Mouse (Mus musculus): ENCODE results near the gene E130116L18Rik.
"Not testable (repeated sequence)": the region's sequence is repeated elsewhere in the genome, so short reads cannot be mapped to it uniquely, and the experiment has no call there.

The E130116L18Rik gene

DNA sequence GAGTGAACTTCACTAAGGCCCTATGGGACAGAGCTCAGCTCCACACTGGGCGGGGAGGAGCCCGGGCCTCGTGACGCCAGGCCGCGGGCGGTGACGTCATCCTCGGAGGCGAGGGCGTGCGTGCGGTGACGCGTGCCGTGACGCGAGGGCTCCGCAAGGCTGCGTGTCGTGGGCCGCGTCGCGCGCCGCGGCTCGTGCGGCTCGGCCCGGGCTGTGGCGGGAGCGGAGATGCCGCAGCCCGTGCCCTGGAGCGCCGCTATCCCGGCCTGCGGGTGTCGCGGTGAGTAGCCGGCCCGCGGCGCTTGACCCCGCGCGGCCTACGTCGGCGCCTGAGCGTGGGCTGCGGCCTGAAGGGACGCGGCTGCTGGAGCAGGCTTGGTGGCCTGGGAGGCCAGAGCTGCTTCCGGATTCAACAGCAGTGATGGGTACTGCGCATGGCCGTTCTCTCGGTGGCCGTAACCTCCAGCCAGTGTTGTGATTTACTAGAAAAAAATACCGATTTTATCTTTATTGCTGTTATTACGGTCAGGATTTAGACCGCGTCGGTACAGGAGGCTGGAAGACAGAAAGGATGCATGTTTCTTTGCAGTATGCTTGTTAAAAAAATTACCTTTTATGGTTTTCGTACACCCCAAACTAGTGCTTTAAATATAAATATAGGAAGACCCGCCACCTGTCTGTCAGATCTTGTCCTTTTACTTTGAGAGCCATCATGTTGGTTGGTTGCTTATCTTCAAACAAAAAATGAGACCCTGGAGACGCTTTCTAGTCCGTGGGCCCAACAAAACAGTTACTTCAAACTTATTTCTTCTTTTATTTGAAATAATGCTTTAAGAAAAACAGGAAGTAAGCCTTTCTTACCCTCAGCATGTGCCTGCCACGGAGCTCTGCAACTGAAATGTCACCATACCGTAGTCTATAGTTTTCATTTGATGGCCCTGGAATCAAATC, at the start of gene E130116L18Rik:
Gene E130116L18Rik, minus strand, starts transcription at position 402 of the 951 bp plus-strand sequence.
- peak; percentile 94 for DNase-seq (ENCODE audit: low spot score in 2 of 2)

DNA sequence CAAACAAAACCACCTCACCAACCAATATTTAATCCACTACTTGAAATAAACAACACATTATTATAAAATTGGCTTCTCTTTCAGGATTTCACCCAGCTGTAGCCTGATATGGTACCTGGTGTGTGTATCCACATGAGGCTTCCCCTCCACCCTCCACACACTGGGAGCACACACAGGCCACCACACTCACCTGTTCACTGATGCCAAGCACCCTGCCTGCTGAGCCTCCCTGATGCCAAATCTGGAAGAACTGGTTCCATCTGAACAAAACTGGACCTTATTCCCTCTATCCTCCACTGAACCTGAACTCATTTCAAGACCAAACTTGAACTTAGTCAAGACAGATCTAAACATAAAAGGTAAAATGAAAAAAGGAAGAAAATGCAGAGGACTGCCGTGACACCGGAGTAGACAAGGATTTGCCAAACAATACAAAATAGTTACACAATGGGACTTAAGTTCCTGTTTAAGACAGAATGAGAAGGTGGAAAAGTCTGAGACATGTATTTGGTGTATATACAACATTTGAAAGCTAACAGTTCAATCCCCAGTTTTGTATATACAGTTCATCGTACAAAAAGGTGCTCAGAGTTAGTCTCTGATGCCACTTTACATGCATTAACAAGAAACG, 45.4 kb upstream of the E130116L18Rik start:
- DNase-seq (ENCODE audit: low spot score in 2 of 2) = no peak

DNA sequence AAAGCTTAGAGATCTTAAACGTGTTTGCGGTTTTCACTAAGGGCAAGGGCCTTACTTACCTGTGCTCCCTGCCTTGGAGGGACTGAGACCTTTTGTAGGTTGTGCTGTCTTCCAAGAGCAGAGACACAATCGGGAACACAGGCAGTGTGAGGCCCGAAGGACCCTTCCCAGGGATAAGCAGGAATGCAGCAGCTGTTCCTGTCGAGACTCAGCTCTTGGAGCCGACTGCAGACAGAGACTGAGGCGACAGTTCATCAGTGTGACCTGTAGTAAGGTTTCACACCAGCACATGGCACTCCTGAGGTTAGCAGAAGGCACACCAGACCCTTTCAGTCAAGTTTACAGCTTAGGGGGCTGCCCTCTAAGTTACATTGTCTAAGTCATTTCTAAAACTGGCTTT, 39.3 kb upstream of the E130116L18Rik start:
- no peak for DNase-seq (ENCODE audit: low spot score in 2 of 2)

DNA sequence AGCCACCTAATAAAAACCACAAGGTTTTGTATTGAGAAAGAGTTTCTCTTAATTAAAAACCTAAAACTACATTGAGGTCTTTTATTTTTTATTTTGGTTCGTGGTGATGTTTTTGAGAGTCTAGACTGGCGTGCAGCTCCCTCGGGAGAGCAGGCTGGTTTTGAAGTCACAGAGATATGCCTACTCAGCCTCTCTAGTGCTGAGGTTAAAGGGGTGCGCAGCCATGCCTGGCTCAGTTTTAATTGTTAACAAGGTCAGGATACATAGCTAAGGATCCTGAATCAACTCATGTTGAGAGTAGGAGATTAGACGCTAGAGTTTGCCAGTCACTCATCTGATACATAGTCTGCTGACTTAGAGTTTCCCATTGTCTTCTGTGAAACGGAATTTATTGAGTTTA, 38.5 kb upstream of the E130116L18Rik start:
- no peak for DNase-seq (ENCODE audit: low spot score in 2 of 2)

DNA sequence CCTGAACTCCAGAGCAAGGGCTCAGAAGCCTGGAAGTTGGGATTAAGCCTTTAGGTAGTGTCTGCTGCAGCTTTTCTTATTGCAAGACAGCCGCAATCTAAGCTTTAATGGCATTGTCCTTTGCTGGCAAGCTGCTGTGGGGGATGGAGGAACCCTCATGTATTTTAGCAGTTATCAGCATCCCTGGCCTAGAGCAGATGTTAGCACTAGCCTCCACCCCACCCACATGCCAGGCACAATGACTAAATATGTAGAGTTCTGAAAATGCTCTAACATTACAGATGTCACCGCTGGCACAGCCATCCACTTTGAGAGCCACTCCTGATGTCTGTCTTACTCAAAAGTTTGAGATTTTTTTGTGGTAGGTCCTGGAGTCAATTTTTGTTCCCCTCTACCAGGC, 33.7 kb upstream of the E130116L18Rik start:
- DNase-seq (ENCODE audit: low spot score in 2 of 2) = no peak

DNA sequence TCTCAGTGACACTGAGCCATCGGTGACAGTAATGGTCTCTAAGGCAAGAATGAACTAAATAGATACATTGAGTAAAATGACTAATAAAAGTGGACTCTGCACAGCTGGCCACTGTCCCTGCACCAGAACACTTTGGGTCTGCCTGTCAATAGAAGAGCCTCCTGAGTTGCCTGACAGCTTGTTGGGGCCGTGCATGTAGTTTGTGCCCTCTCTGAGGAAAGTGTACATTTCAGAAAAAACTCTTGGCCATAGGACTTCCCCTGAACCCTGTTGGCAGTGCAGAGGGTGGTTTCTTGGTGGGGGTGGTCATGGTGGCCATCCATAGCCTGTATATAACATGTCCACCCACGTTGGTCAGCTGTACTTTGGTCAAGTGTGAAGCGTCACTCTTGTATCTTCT, 31.5 kb upstream of the E130116L18Rik start:
- no peak for DNase-seq (ENCODE audit: low spot score in 2 of 2)

DNA sequence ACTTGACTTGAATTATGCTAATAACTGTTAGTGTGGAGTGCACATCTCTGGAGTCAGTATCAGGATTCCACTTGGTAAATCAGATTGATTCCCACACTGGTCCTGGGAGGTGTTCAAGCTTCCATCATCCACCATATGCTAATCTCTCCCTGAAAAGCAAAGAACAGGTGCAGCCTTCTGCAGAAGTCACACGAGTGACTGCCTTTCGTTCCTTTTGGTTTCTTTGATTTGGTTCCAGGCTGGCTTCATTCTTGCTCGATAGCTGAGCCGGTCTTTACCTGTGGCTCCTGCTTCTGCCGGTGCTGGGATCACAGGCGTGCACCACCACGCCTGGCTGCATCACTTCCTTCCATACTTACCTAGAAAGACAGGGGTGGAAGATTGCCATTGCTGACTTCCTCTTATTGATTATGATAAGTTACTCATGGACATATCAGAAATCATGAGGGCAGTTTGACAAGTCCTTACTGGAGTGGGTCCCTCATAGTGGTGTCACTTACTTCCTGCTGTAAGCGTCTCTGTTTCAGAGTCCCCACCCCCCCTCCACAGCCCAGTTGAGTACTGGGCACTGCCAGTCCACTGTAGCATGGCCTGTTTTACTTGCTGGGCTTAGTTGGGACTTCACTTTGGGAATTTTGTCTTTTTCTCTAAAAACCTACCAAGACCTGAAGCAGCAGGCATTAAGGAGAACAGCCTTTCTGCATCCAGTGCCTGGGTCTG, 30.0 kb upstream of the E130116L18Rik start:
- DNase-seq (ENCODE audit: low spot score in 2 of 2) = no peak

DNA sequence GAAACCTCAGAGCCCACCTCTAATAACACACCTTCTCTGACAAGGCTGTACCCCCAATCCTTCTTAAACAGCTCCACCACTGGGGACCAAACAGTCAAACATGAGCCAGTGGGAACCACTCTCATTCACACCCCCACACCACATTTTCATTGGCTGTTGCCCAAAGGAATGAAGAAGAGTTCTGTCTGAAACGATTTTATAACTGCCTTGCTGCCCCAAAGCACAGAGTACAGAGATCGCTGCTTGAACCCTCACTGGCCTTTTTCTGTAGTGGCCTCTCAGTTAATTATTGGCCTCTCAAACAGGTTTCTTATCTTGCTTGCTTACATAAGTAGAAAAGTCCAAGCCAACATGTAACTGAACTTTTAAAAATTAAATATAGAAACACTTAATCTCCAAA, 29.5 kb upstream of the E130116L18Rik start:
- no peak for DNase-seq (ENCODE audit: low spot score in 2 of 2)

DNA sequence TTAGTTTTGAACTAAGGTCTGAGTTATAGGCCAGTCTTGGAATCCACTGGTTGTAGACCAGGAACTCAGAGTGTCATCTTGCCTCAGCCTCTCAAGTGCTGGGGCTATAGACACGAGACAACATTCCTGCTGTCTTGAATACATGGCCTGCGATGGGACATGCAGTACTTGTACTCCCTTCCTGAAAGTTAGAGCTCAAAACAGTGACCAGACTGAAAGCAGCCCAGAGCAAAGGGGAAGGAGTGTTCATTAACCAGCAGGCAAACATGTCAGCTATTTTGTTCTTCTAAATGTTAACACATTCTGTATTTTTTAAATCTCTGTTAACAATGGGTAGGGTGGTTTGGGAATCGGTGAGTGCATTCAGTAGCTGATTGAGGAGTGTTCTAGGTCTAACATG, 24.1 kb upstream of the E130116L18Rik start:
- no peak for DNase-seq (ENCODE audit: low spot score in 2 of 2)

DNA sequence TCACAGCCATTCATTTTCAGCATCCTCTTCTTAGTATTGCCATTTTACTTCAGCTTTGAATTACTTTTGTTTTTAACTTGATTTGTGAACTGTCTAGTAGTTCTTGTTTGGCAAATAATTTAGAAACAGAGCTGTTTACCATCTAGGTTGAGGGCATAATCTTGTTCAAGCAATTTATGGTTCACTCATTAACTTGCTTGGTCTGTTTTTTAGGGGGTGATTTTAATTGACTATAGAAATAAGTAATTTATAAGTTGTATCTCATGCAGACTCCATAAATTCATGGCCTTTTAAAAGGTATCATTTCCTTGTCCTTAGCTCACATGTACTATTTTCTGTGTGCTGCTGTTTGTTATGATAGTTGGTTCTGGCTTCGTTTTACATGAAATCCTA, 23.5 kb upstream of the E130116L18Rik start:
- no peak for DNase-seq (ENCODE audit: low spot score in 2 of 2)

DNA sequence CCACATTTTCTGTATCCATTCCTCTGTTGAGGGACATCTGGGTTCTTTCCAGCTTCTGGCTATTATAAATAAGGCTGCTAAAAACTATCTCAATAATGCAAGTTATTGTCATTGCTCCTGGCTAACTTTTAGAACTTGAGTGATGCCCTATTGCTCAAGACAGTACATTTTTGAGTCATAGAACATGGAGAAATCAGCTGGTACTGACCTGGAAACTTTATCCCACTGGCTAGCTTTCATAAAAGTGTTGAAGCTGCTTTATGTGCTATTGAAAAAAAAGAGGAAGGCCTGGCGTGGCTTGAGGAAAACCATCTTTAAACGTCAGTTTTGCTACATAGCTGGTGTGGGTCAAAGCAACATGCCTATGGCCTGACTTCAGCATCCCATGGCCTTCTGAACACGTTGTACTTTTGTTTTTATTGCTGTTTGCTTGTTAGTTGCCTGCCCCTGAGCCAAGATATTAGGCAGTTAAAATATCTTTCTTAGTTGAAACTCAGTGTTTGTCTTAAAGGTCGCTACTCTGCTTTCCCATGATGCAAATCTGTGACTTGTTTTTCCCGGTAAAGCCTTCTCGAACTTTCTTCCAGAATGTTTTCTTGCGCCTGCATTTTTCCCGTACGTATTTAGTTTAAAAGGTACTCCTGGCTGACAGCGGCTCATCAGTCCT, 23.0 kb upstream of the E130116L18Rik start:
- DNase-seq (ENCODE audit: low spot score in 2 of 2) = no peak

DNA sequence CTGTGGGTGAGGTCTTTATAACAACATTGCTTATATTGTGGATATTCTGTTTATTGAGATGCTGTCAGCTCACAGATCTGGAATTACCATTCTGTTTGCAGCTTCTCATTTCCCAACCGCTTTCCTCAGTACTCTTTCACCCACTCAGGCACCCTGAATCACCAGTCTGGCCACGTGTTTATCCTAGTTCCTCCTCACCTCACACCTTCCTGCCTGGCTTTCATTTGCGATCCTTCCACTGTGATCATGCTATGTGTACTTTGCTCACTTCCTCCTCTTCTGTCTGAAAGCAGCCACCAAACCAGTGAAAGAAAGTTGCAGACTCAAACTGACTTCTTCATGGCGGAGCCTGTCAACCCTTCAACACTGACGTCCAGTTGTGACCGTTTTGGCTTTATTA, 20.1 kb upstream of the E130116L18Rik start:
- no peak for DNase-seq (ENCODE audit: low spot score in 2 of 2)

DNA sequence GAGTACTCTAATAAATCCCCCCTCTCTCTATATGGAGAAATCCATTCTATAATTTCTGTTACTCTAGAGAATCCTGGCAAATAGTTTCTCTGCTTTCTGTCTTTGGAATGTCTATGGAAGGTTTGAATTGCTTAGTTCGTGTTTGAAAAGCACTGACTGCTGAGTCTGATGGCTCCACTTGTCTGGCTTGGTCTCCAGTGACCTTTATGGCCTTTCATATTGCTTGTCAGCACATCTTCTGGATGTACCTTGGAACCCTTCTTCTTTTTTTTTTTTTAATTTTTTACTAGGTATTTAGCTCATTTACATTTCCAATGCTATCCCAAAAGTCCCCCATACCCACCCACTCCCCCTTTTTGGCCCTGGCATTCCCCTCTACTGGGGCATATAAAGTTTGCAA, 1.4 kb upstream of the E130116L18Rik start:
- DNase-seq (ENCODE audit: low spot score in 2 of 2) = not testable (repeated sequence)

DNA sequence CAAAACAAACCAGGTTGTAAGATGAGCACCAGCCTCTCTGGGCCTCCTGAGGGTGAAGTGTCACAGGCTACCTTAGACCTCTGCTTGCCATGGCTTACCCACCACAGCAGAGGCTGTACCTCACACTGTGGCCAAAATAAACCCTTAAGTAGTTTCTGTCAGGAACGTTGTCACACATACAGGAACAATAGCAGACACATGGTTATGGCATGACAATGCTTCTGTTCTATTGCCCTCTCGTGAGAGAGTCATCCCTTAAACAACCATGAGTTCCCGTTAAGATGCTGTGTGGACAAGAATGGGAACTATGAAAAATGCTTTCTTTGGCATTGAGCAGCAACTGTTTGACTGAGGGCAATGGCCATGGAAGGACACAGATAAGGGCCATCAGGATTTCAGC, 1.3 kb downstream of the E130116L18Rik start, which contains the start of gene Galnt11:
Gene Galnt11, plus strand, starts transcription at position 301 of the 400 bp plus-strand sequence.
- DNase-seq (ENCODE audit: low spot score in 2 of 2) = no peak

DNA sequence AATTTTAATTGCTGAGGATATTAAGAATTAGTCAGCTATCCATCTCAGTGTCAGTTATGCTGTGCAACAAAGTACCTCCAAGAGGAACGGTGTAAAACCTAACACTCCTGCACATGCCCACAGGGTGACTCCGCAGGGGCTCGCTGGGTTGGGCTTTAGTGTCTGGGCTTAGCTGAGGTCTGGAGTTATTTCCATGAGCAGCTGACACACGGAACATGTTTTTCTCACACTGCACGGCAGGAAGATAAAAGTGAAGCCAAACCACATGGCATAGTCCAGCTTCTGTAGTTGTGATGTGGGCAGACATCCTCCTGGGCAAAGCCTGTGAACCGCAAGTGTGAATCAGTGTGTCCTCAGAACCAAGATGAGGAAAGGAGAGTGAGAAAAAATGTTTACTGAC, 7.9 kb downstream of the E130116L18Rik start:
- DNase-seq (ENCODE audit: low spot score in 2 of 2) = no peak

DNA sequence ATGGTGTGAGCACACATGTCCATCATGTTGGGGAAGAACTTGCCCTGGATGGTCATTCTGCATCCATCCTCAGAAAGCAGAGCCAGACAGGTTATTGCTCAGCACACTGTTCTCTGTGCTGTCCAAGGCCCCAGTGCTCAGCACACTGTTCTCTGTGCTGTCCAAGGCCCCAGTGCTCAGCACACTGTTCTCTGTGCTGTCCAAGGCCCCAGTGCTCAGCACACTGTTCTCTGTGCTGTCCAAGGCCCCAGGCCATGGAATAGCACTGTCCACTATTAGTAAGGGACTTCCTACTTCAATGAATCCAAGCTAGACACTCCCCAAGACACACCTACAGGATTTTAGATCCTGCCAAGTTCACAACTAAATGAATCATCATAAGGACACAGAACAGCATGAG, 9.7 kb downstream of the E130116L18Rik start:
- not testable (repeated sequence) for DNase-seq (ENCODE audit: low spot score in 2 of 2)

DNA sequence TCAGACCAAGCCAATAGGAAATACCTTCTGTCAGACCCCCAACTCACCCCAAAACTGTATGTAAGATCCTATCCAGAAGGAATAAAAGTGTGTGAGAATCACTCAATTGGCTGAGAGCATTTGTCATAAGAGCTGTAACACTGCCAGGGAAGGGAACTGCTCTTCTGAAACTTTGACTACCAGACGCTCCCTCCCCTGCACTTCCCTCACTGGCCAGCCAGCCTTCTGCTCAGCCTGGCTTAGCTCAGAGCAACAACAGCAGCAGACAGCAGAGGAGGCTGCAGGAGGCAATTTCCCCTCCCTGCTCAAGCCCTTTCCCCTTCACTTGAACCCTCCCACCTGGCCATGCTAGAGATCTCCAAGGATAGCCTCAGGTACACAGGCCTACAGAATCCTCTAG, 11.1 kb downstream of the E130116L18Rik start:
- no peak for DNase-seq (ENCODE audit: low spot score in 2 of 2)

DNA sequence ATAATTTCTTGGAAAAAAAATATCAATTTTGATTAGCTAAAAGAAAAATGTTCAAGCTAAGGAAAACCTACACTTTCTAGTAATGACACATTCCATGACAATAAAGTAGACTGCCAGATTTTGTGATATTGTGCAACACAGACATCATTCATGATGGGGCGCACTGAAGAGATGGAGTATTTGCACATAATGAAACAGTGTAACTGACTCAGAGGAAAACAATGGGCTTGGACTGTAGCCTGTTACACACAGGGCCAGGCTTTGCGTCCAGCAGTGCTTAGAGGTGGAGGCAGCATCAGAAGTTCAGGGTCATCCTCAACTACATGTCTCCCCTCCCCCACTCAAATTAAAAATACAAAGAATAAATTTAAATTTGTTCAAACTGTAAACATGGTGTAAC, 32.4 kb downstream of the E130116L18Rik start:
- no peak for DNase-seq (ENCODE audit: low spot score in 2 of 2)

DNA sequence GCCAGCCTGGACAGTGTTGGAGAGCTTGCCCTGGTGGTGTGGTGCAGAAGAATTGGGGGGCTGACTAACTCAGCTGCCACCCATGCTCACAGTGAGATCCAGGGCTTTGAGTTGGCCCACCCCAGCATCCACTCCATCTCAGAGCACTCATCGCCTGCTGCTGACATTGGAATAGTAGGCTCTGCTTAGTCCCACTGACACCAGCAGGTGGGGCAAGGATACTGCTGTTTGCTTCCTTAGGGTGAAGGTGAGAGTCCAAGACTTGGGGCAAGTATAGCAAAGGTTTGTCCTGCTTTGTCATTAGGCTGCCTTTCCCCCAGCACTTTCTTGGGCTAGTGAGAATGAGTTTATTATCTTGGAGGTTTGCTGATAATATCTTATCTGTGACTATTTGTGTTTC, 34.2 kb downstream of the E130116L18Rik start:
- no peak for DNase-seq (ENCODE audit: low spot score in 2 of 2)

DNA sequence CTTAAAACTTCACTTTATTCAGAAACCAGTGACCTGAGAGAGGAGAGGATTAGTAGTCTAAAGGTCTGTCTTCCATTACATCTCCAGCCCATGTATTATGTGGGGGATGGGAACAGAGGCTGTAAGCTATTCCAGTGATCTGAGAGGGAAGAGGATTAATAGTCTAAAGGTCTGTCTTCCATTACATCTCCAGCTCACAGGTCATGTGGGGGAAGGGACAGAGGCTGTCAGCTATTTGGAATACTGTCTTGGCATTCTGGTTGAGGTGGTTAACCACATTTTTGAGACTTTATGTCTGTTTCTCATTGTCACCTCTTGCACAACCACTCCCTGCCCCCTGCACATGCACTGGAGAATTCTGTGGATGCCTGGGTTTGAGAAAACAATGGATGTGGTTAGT, 35.2 kb downstream of the E130116L18Rik start:
- DNase-seq (ENCODE audit: low spot score in 2 of 2) = no peak

DNA sequence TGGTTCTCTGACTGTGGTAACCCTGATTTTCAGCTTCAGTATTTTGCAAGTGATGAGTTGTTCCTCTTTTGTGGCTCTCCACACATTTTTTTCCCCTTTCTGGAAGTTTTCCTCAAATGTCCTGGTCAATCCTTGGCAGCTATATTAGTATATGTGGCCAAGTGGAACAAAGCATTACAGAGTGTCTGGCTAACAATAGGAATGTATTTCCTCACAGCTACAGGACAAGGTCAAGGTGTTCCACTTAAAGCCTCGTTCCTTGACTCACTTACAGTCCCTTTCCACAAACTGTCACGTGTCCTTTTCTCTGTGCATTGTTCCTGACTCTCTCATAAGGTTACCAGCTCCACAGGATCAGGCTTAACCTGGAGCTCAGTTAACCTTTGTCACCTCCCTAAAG, 38.4 kb downstream of the E130116L18Rik start:
- no peak for DNase-seq (ENCODE audit: low spot score in 2 of 2)

DNA sequence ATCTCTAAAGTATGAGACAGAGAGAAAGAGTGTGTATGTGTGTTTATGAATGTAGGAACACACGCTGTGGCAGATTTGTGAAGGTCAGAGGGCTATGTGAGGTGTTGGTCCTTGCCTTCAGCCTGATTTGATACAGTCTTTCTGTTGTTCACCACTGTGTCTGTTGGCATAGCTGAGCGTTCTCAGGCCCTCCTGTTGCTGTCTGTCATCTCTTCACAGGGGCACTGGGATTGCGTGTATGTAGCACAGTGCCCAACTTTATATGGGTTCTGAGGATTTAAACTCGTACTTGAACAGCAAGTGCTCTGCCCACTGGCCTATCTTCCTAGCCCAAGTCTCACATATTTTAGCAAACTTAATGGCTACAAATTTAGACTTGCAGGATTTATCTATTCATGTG, 39.4 kb downstream of the E130116L18Rik start:
- DNase-seq (ENCODE audit: low spot score in 2 of 2) = no peak
